Mouse (Mus musculus): ENCODE measurements at regions not wholly inside any gene's neighbourhood (a gene's known extent, or its start where the extent isn't known, plus 50 kb on each side); places are given as distances from the start of the nearest gene placed in this dataset.

DNA sequence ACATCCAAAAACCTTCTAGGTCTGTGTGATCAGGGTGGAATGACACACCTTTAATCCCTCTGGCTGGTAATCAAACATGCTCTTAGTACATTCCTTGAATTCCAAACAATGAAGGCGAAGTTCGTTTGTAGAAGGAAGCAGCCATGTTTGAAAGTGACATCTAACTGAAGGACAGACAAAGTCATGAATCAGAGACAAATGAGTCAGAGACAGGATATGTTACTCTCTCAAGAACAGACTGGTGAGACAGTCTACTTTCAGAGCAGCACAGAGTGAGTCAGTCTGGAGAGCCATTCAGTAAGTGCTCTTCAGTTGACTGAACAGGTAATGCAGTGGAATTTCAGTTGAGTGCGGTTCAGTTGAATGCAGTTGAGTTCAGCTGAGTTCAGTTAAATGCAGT is 150.4 kb downstream of the Cpe start:
- TF ChIP-seq CTCF (IDR thresholded peaks at IDR 0.05; ENCODE audit: borderline replicate concordance, extremely low read depth, insufficient read depth, insufficient read length) (no peak), POLR2A (IDR thresholded peaks at IDR 0.05; ENCODE audit: borderline replicate concordance, extremely low read depth, insufficient read depth, insufficient read length, poor library complexity, severe bottlenecking) (no peak)

DNA sequence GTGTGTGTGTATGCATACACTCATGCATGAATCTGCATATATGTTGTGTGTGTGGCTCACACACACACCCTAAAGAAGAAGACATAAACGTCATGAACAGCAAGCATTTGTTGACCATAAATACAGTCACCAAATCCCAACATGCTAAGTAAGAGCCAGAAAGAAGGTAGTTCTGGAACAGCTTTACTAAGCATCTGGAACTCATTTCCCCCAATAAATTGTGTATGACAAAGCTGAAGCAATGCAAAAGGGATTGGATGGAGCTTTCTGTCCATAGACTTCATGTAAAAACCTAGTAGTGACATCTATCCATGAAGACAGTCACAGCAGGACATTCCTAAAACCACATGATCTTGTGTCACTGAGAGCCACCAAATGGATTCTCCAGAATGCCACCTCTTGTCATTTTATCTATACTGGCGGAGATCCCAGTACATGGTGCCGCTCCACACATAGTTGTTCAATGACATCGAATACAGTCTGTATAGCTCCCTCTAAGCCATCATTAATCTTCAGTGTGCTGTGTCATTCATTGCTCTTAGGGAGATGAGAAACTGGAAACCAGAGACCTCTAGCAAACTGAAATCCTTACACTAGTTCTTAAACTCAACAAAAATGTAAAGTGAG is 152.9 kb downstream of the Cpe start:
- TF ChIP-seq POLR2A (IDR thresholded peaks at IDR 0.05; ENCODE audit: borderline replicate concordance, extremely low read depth, insufficient read depth, insufficient read length, poor library complexity, severe bottlenecking) (no peak), CTCF (IDR thresholded peaks at IDR 0.05; ENCODE audit: borderline replicate concordance, extremely low read depth, insufficient read depth, insufficient read length) (no peak)
- DNase-seq (ENCODE audit: low read depth) = no peak

More for the DNA sequence above, 150.4 kb downstream of the Cpe start:
- no peak for DNase-seq (ENCODE audit: low read depth)

DNA sequence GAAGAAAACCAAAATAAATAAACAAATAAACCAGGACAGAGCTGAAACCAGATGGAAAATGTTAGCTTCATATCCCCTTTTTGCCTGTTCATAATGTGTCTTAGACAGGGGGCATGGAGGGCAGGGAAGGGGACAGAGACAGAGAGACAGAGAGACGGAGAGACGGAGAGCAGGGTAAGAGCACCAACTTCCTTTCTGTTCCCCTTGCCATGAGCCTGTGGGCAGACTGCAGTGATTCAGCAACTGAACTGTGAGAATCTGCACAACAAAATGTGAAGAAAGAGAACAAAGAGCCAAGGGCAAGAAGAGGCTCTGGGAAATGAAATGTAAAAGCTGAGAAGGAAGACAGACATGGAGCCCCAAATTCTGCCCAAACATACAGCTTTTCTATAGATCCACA is 161.1 kb downstream of the Cpe start:
- DNase-seq (ENCODE audit: low read depth) = no peak
- TF ChIP-seq CTCF (IDR thresholded peaks at IDR 0.05; ENCODE audit: borderline replicate concordance, extremely low read depth, insufficient read depth, insufficient read length) (no peak), POLR2A (IDR thresholded peaks at IDR 0.05; ENCODE audit: borderline replicate concordance, extremely low read depth, insufficient read depth, insufficient read length, poor library complexity, severe bottlenecking) (no peak)

DNA sequence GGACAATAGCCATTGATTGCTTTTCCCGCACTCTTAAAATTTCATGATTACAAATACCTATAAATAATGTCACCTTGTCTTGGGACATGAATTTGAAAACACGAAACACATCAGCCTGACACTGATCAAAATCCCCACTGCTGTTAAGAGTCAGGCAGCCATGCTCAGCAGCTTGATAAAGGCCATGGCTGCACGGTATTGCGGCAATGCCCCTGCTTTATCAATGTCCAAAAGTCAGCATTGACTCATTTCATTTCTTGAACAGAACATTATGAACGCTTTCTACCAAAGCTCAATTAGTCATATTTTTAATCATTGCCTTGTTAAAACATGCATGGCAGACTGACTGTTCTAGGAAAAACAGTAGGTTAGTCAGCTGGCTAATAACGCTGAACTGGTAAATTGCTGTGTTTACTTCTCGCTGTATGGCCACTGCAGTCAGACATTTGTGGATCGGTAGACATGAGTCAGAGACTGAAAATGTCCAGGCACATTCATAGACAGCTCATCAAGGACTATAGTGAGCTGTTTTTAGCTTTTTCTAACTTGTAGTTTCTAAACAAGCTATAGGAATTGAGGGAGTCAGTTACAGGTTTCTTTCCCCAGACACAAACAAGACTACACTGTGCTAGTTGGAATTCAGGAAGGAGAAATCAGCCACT is 170.3 kb downstream of the Cpe start:
- DNase-seq (ENCODE audit: low read depth) = no peak
- TF ChIP-seq POLR2A (IDR thresholded peaks at IDR 0.05; ENCODE audit: borderline replicate concordance, extremely low read depth, insufficient read depth, insufficient read length, poor library complexity, severe bottlenecking) = no peak

DNA sequence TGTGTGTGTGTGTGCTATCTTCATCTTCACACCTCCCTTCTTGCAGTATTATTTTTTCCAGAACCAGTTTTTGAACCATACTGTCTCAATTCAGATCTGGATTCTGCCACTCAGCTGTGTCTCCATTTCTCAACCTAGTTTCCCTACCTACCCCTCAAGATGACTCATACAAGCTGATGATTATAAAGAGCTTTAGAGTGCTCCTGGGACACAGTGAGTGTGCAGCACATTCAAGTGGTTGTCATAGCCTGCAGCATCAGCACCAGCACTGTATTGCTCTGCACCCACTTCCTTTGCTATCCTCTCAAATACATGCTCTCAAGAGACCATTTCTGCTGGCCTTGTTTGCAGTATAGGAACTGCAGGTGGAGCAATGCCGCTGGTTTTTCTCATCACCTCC is 173.2 kb downstream of the Cpe start:
- DNase-seq (ENCODE audit: low read depth) = no peak
- TF ChIP-seq POLR2A (IDR thresholded peaks at IDR 0.05; ENCODE audit: borderline replicate concordance, extremely low read depth, insufficient read depth, insufficient read length, poor library complexity, severe bottlenecking) (no peak), CTCF (IDR thresholded peaks at IDR 0.05; ENCODE audit: borderline replicate concordance, extremely low read depth, insufficient read depth, insufficient read length) (no peak)

DNA sequence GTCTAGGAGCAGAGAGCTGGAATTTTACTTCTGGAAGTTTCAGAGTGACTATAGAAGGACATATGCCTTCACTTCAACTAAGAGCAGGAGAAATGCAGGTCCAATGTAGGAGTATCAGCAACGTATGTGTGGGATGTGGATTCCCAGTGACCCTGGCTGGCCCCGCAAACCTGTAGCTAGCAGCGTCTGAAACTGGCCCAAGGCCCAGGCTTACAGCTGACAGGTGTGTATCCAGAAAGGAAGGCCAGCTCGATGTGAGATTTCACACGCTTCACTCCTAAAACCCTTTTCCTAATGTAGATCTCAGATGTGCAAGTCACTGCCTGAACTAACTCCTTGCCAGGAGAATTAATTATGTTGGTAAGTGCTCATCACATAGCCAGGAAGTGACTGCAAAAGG is 176.9 kb downstream of the Cpe start:
- no peak for DNase-seq (ENCODE audit: low read depth)
- TF ChIP-seq CTCF (IDR thresholded peaks at IDR 0.05; ENCODE audit: borderline replicate concordance, extremely low read depth, insufficient read depth, insufficient read length) (no peak), POLR2A (IDR thresholded peaks at IDR 0.05; ENCODE audit: borderline replicate concordance, extremely low read depth, insufficient read depth, insufficient read length, poor library complexity, severe bottlenecking) (no peak)

DNA sequence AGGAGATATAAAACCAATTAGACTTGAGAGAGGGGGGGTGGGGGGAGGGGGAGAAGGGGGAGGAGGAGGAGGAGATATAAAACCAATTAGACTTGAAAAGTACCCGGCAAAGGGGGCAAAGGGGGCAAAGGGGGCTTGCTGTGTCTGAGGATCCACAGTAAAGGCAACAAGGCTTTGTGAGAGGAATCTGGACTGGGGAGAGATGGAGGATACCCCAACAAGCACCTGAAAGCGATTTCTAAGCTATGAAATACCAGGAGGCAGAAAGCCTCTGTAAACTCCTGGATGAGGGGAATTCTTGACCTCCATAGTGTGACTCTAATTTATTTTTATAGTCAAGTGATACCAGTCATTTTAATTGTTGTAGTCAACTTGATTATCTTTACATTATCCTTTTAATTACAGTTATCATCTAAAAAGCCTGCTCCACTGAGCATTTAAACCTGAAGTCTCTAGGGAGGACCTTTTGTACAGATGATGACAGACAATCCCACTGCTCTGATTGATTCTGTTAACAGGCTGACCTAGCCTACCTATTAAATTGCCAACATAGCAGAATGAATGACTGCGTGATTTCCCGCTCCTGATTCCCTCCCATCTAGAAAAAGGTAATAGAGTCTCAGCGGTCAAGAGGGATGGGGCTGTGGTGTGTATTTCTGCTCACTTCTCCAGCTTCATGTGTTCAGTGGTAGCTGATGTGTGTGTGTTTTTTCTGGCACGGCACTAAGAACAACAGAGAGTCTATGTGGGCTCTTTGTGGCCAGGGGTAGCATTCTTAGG is 195.4 kb downstream of the Cpe start:
- DNase-seq (ENCODE audit: low read depth) = peak; percentile 50

DNA sequence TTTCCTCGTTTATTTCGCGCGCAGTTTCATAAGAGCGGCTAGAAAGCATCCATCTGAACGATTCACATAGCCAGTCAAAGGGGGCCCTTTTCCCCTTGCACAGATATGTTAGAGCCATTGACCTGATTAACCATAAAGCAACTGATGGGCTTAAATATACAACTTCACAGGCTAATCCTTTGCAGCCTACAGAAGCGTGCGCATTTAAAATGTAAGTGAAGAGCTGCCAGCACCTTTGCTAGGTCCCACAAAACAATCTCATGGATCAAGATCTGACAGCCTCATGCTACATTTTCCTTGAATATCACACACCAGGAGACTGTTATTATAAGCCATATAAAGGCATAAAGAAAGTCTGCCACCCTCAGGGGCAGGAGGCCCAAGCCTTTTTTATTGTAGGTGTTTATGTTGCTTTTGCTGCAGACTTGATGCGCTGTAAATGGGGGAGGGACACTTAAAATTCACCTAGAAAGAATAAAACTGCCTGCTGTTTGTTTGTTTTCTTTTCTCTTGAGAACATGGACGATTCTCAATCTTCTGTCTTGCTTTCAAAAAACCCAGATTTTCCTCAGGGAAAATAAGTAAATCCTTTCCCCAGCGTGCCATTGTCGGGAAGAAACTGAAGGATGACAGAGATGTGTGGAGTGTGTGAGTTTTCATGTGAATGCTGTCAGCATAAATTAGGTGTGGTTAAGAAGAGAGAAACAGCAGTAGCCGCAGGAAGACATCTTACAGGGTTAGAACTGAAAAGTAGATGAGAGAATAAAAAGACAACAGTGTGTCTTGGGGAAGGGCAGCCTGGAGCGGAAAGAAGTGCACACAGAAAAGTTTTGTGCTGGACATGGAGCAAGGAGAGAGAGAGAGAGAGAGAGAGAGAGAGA is 196.3 kb downstream of the Cpe start:
- TF ChIP-seq CTCF (IDR thresholded peaks at IDR 0.05; ENCODE audit: borderline replicate concordance, extremely low read depth, insufficient read depth, insufficient read length) = no peak
- TF ChIP-seq POLR2A (IDR thresholded peaks at IDR 0.05; ENCODE audit: borderline replicate concordance, extremely low read depth, insufficient read depth, insufficient read length, poor library complexity, severe bottlenecking) = no peak
- DNase-seq (ENCODE audit: low read depth) = peak; percentile 70

More for the DNA sequence above, 195.4 kb downstream of the Cpe start:
- TF ChIP-seq CTCF (IDR thresholded peaks at IDR 0.05; ENCODE audit: borderline replicate concordance, extremely low read depth, insufficient read depth, insufficient read length) = no peak
- no peak for TF ChIP-seq POLR2A (IDR thresholded peaks at IDR 0.05; ENCODE audit: borderline replicate concordance, extremely low read depth, insufficient read depth, insufficient read length, poor library complexity, severe bottlenecking)

DNA sequence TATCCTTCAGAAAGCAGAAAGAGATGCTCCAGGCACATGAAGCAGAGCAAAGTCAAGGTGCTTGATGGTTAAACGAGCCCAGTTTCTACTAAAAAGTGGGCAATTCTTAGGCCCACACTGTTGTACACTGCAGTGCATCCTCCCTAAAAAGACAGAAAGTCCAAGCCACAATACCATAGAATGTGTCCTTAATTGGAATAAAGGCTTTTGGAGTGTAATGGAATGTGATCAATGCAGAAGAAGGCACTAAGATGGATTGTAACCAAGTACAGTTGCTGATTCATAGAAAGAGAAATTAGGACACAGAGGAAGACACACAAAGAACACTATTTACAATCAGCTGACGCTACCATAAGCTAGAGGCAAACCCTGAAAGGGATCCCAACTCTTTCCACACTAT is 201.3 kb downstream of the Cpe start:
- TF ChIP-seq POLR2A (IDR thresholded peaks at IDR 0.05; ENCODE audit: borderline replicate concordance, extremely low read depth, insufficient read depth, insufficient read length, poor library complexity, severe bottlenecking) = no peak
- TF ChIP-seq CTCF (IDR thresholded peaks at IDR 0.05; ENCODE audit: borderline replicate concordance, extremely low read depth, insufficient read depth, insufficient read length) = no peak

DNA sequence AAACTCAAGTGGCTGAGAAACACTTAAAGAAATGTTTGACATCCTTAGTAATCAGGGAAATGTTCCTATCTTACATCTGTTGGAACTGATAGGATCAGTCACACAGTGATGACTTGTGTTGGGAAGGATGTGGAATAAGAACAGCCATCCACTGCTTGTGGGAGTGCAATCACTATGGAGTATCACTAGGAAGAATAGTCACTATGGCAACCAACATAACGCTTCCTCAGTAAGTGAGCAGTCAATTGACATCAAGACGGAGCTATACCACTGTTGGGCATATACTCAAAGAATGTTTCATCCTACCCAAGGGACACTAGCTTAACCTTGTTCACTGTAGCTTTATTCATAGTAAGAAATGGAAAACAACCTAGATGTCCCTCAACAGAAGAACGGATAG is 204.8 kb downstream of the Cpe start:
- TF ChIP-seq CTCF (IDR thresholded peaks at IDR 0.05; ENCODE audit: borderline replicate concordance, extremely low read depth, insufficient read depth, insufficient read length) (no peak), POLR2A (IDR thresholded peaks at IDR 0.05; ENCODE audit: borderline replicate concordance, extremely low read depth, insufficient read depth, insufficient read length, poor library complexity, severe bottlenecking) (no peak)
- peak; percentile 18 for DNase-seq (ENCODE audit: low read depth)

More for the DNA sequence above, 201.3 kb downstream of the Cpe start:
- DNase-seq (ENCODE audit: low read depth) = no peak

DNA sequence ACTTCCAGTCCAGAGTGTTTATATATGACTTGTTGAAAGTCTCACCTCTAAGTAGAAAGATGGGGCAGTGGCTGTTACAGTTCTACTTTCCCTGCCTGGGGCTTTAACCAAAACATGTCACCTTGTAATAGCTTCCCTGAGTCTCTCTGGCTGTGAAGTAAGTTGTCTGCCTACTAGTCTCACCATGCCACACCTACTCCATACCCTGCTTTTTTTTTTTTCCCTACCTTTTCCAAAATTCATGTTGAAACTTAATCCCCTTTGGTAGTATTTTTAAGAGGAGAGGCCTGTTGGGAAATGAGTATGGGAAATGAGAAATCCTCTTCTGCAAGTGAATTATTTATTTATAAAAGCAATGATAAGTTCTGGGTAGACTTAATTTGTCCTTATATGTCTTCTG is 219.6 kb downstream of the Cpe start:
- no peak for DNase-seq (ENCODE audit: low read depth)
- no peak for TF ChIP-seq CTCF (IDR thresholded peaks at IDR 0.05; ENCODE audit: borderline replicate concordance, extremely low read depth, insufficient read depth, insufficient read length)
- TF ChIP-seq POLR2A (IDR thresholded peaks at IDR 0.05; ENCODE audit: borderline replicate concordance, extremely low read depth, insufficient read depth, insufficient read length, poor library complexity, severe bottlenecking) = no peak
